Mouse (Mus musculus) MN1 (cell line): Measurements from ENCODE around the gene Acpp.

Source experiments
- DNase-seq: peaks from one replicate; pipeline ENCODE4 v3.0.0-alpha.2; 2016; ENCODE audit warnings: low spot score

Acpp gene

DNA sequence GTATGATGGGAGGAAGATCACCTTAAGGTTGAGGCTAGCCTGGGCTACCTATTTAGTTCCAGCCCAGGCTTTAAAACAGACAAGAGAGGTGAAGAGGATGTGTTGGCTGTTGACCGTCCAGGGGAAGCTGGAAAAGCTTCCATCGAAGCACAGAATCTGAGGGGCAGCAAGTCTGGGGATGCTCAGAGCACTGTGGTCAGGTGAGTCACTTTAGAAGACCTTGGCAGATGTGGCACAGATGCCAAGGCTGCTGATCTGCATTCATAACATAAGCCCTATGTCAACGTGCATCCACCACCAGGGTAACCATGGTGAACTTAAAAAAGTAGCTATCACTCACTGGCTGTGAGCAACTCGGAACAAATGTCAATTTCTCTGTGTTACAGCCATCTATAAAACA lies 85.9 kb downstream of the Acpp start:
- no peak for DNase-seq

DNA sequence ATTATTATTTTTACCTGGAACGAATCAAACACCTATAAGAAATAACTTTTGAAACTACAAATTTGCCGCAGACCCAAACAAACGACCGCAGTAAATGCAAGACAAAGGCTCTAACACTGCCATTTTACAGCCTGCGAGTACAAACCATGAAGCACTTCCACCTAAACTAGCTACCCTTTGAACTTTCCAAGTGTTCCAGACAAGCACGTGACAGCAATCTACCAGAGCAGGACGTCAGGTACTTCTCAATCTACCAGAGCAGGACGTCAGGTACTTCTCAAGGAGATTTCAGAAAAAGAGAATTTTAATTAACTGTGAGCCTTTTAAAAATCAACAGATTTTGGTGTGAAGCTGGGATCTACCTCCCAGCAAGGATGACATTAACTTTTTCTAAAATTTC lies 86.4 kb downstream of the Acpp start:
- DNase-seq: no peak

DNA sequence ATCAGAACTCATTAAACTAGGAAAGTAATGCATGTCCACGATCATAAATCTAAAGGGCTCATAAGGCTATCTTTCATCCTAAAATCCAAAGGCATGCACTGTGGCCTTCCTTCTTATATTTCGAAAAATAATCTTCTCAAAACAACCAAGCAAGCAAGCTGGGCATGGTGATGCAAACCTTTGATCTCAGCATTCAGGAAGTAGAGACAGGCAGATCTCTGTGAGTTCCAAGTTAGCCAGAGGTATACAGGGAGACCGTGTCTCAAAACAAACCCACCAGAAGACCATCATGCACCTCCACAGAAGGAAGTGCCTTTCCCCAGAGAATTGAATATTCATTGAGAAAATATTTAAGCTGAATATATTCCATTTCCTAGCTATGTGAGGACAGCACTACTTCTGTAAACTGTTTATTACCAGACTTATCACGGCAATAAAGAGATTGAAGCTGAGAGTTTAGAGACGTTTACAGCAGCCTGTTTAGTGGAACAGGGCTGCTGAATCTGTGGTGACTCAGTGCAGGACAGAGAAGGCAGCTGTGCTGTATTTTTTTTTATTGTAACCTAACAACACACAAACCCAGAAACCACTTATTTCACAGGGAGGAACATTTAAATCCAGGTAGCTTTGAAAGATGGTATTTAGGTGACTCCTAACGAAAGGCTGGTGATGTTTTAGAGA lies 90.1 kb downstream of the Acpp start:
- no peak for DNase-seq

DNA sequence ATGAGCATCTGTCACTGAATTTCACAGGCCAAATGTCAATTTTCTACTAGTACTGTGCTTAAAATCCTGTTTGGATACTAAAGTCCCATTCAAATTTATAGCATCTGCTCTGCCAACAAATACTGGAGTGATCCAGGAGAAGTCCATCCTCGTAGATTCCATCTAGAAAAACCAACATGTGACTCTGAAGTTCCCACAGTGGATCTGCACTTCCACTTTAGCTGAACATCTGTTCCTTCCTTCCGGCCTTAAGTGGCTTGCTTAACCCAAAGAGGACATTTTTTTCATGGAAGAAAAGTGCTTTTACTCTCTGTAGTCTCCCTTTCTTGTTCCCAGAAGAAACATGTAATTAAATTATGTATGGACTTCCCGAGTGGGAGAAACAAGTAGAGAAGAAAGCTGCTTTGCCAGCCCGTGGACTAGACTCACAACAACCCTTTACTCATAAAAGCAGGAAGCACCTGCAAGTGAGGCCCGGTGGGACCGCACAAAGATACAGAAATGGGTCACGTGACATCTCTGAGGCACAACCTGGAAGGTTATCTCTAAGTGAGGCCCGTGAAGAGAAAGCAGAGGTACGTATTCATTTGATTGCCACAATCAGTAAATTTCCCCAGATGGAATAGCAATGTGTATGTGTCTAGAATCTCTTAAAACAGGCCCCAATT lies 93.6 kb downstream of the Acpp start:
- DNase-seq: no peak

DNA sequence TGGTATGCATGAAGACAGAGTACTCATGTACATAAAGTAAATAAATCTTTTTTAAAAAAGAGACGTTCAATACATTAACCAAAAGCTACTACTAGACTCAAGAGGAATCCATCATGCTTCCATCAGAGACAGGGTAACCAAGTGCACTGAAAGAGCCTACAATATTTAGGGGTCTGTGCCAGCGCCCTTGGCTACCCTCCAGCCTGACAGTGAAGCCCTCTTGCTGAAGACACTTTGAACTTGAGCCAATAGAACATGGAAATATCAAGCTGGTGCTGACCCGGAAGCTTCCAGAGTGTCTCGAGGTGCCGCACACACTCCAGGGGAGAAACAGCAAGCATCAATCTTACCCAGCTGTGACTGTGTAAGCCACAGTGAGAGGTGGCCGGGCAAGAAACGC lies 97.4 kb downstream of the Acpp start:
- DNase-seq: no peak

DNA sequence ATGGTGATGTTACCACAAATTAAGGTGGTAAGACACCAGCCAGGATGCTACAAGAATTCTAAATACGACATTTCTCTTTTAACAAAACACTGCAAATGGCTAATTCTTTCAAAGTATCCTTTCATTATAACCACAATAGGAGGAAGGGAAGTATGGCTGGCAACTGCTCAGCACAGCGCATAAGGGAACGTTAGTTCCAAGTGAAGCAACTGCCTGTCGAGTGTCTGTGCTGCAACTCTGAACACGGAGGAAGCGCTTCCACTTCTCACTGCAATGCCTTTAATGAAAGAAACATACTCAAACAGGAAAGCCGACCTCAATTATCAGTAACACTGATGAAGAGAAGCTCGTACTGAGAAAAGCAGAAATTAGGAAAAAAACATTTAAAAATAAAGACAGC lies 98.5 kb downstream of the Acpp start:
- no peak for DNase-seq
